8 mouse cellular contexts compared by ENCODE assay signal in genomic region chr5:137333512-137334174, GRCm38 (mm10). TPM values are rescaled to one million over a fixed set of nuclear protein-coding genes. Genes with fewer than 3 reads are reported as not detected.
DNase-seq lines count a peak whose midpoint lies in the region; ATAC-seq lines count a peak whose summit lies in the region.

Gene Slc12a9 (minus strand): TSS chr5:137333597.

- peak within 1 kb of the TSS; percentile 96 for H3K4me2 ChIP-seq in intestine, embryonic 14.5 days (ENCODE audit: low read length)

- peak within 1 kb of the TSS; percentile 40; the same call in 1 of the 2 replicates for H3K27ac ChIP-seq in intestine, embryonic 14.5 days (ENCODE audit: low read depth)

- peak within 1 kb of the TSS; percentile 63 for H3K9ac ChIP-seq in intestine, embryonic 14.5 days (ENCODE audit: low read length)

- peak; percentile 95 to 99 for DNase-seq in adrenal gland, adult (ENCODE audit: inconsistent age in 2 of 2, low spot score in 1 of 2)
- peak; percentile 98 for DNase-seq in embryo, embryonic 10.5 days (ENCODE audit: low spot score)
- peak; percentile 94 for DNase-seq in gastrocnemius, postnatal 14 days
- DNase-seq in intestine, embryonic 14.5 days (ENCODE audit: low spot score), result peak; percentile 98
- peak; percentile 93 to 97 for DNase-seq in left cerebral cortex, postnatal 14 days (ENCODE audit: low spot score in 2 of 2)
- peak; percentile 94 for DNase-seq in mesoderm, embryonic 11.5 days (ENCODE audit: low read depth, low spot score)
- peak; percentile 90 for DNase-seq in right cerebral cortex, postnatal 36 days (ENCODE audit: low spot score in 2 of 2)
- peak; percentile 93 for DNase-seq in yolk sac, embryonic 10.5 days (ENCODE audit: low spot score)

- no peaks in the 10 kb centered on the region for H3K27me3 ChIP-seq in intestine, embryonic 14.5 days (replicated peaks; ENCODE audit: control insufficient read depth, insufficient read depth, low read length)

- H3K9me3 ChIP-seq in intestine, embryonic 14.5 days (ENCODE audit: control insufficient read depth, low read length), result no peaks in the 10 kb centered on the region

- peak; percentile 85 for ATAC-seq in intestine, embryonic 14.5 days (replicated peaks; ENCODE audit: low FRiP score, low TSS enrichment, low read depth)

- peak within 1 kb of the TSS; percentile 63 for H3K4me3 ChIP-seq in intestine, embryonic 14.5 days (ENCODE audit: low read depth, low read length)

- peaks cover 7% of the 10 kb centered on the region for H3K4me1 ChIP-seq in intestine, embryonic 14.5 days (replicated peaks; ENCODE audit: control insufficient read depth, insufficient read depth, low read length)

- intact Hi-C loops in gastrocnemius, postnatal 14 days (cut with DNase I; ENCODE audit: low total_unique reads), result no loop called here
- intact Hi-C loops in left cerebral cortex, postnatal 14 days (cut with DNase I), result no loop called here

- 0 out of 2 replicates have a peak, but pooled peaks cover under 1% of the 10 kb centered on the region for H3K36me3 ChIP-seq in intestine, embryonic 14.5 days (ENCODE audit: control insufficient read depth, insufficient read depth, low read length)

- WGBS in intestine, embryonic 14.5 days, result under 1% methylated on average over 44 of the region's 44 CpGs

RNA-seq across cellular contexts. Expression of gene Slc12a9, which starts in this region (rescaled TPM):
- 1 to 10 TPM; 3.1 to 3.3 TPM for total RNA-seq in gastrocnemius, postnatal 14 days (2021)
- 7.9 and 9.5 TPM in 2 replicates for polyA plus RNA-seq in intestine, embryonic 14.5 days (2014; fragmentation: Nextera tagmentation; extraction: Ambion mirVana)
- total RNA-seq in left cerebral cortex, postnatal 14 days (2021), result 10 to 100 TPM; 23.7 to 28.0 TPM

Comparison
In these comparisons a context has a peak if more than half of its experiments do, and no peak if none do; other contexts are left out.
1. Peak in every context shown above with its lines: DNase-seq, ATAC-seq, H3K4me3 ChIP-seq and H3K27ac ChIP-seq.
2. RNA of gene Slc12a9 (total RNA-seq): 23.7 to 28.0 TPM in left cerebral cortex, postnatal 14 days; 3.1 to 3.3 TPM in gastrocnemius, postnatal 14 days; every median in the first group is over 4 times any median in the second.